Mouse (Mus musculus): Measurements from ENCODE around the gene Rnh1. TPM values are rescaled to one million over a fixed set of nuclear protein-coding genes. Genes with fewer than 3 reads are reported as not detected.

Gene Rnh1
- 24.0 and 25.0 TPM in 2 replicates for polyA plus RNA-seq (2012)

GRCm38 (mm10) chr7:141172116-141173006, at the start of gene Rnh1:
Rnh1 (minus strand) TSS chr7:141172857.

DNA sequence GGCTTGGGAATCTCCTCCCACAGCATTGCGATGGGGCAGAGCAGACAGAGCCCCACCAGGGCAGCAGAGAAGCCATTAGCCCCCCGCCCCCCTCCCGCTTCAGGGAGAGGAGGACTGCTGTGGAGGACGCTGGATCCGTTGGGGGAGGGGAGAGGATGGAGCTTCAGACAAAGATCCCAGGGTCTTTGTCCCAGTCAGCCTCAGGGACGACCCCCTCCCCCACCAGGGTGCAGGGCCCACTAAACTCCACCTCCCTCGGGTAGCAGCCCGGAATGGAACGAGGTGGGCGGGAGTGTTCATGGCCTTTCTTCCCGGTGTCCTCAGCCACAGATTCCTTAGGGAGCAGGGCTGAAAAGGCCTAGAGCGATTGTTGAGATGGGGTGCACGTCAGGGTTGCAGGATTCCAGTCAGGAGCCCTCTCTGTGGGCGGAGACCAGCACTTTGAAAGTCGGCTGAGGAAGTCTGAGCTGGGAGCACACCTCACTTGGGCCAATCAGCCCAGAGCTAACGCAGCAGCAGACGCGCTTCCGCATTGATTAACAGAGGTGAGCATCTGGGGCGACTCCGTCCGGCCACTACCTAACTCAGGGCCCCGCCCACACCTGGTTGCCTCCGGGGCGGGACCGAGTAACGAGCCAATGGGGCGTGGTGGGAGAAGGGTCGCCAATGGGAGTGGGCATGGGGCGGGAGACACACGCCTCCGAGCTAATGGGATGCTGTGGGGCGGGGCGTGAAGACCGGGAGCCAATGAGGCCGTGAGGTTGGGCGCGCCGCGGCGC, 42.6 kb upstream of the Rnh1 start, which contains the start of gene Rassf7:
Rassf7 (plus strand) TSS at position 760 of the 779 bp plus-strand sequence.

DNA sequence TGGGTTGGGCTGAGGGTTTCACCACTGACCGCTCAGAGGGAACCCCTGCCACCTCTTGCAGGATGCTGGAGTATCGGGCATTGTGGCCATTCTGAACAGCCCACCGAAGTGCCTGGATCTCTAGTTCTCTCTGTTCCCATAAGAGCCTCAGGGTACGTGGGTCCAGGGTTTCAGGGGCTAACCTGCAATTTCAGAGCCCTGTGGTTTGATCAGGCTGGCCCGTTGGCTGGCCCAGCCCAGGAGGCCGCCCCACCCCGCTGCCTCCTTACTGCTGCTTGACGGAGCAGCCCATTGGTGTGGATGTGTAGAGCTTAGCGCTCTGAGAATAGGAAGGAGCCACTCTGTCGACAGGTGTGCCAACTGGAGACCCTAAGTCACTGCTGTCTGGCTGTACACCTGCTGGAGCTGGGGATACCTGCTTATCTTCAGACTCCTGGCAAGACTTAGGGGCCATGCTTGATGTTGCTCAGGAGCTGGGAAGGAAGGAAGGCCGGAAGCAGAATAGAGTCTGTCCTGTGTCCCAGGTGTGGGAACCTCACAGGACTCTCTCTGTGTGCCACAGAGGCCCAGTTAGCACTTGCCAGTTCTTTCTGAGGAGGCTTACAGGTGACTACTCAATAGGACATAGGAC, 41.1 kb upstream of the Rnh1 start, which contains the start of gene Lmntd2:
Lmntd2 (minus strand) TSS at position 476 of the 631 bp plus-strand sequence.

DNA sequence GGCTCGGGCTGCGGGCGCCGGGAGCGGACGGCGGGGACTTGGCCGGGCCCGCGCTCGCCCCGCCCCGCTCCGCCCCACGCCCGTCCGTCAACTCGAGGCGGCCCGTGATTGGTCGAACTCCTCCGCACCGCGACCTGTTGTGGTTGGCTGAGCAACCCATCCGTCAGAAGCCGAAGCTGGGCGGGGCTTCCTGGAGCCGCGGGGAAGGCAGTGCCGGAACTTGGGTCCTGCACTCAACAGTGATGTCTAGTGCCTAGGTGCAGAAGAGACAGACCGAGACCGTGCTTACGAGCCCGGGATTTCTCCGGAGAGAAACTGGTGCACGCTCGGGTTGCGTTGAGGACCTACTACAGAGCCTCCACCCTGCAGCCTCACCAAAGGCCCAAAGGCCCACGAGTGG, 21.3 kb upstream of the Rnh1 start, which contains the start of the genes Hras and Lrrc56:
Hras (minus strand) TSS at position 58 of the 400 bp plus-strand sequence.
Lrrc56 (plus strand) TSS at position 210 of the 400 bp plus-strand sequence.

DNA sequence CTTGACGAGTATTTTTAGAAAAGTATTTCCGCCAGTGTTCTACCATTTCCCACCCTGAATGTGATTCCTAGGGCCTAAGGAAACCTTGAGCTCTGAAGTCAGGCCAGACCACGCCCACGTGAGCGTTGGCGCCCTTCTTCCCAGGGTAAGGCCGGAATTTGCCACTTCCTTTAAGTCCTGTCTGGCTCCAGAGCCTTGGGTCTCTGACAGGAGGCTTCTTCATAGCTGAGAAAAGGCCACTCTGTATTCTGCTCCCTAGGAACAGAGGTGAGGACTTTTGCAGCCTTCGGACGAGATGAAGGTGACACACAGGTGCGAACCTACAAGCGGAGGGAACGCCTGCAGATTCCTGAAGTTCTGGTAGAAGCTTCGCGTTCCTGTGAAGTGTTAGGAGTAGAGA, 50.4 kb downstream of the Rnh1 start, which contains the start of gene Ptdss2:
Ptdss2 (plus strand) TSS at position 138 of the 400 bp plus-strand sequence.

DNA sequence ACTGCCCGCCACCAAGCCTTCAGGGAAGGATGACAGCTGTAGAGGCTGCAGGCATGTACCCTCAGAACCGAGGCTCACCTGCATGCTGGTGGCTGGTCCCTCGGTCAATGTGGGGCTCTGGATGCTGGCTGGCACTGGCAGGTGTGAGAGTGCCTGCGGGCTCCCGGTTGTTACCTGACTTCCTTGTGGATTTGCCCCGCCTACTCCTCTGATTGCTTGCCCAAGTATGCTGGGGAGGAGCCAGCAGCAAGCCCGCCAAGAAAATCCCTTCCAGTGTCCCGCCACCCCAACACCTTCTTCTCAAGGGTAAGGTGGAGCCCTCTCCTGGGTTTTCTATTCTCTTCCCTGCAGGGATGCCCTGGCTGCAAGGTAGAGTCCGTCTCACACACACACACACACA, 55.0 kb downstream of the Rnh1 start, which contains the start of gene Ano9:
Ano9 (minus strand) TSS at position 171 of the 400 bp plus-strand sequence.

Other genes with a start within 250 kb of the Rnh1 start
- gene Pgghg, start 231.5 kb downstream of the Rnh1 start, polyA plus RNA-seq (2012): 12.1 and 13.0 TPM in 2 replicates
- gene Ifitm5, start 222.6 kb downstream of the Rnh1 start, polyA plus RNA-seq (2012): 0.30 and 0.40 TPM in 2 replicates
- gene Gm45717, start 216.9 kb downstream of the Rnh1 start, polyA plus RNA-seq (2012): not detected in 2 replicates
- 395 and 470 TPM in 2 replicates for gene Ifitm2, start 216.9 kb downstream of the Rnh1 start, polyA plus RNA-seq (2012)
- gene Ifitm1, start 205.6 kb downstream of the Rnh1 start, polyA plus RNA-seq (2012): 21.2 and 24.3 TPM in 2 replicates
- 34.6 and 44.1 TPM in 2 replicates for gene Ifitm3, start 162.1 kb downstream of the Rnh1 start, polyA plus RNA-seq (2012)
- gene Ifitm6, start 154.9 kb downstream of the Rnh1 start, polyA plus RNA-seq (2012): 2.4 and 4.7 TPM in 2 replicates
- gene Gm17387, start 143.7 kb downstream of the Rnh1 start, polyA plus RNA-seq (2012): not detected in 2 replicates
- 5.3 and 7.4 TPM in 2 replicates for gene B4galnt4, start 111.8 kb downstream of the Rnh1 start, polyA plus RNA-seq (2012)
- 5.2 and 6.1 TPM in 2 replicates for gene Pkp3, start 94.6 kb downstream of the Rnh1 start, polyA plus RNA-seq (2012)
- 25.0 and 28.0 TPM in 2 replicates for gene Sigirr, start 72.3 kb downstream of the Rnh1 start, polyA plus RNA-seq (2012)
- not detected in 2 replicates for gene Ano9, start 55.1 kb downstream of the Rnh1 start, polyA plus RNA-seq (2012)
- gene Ptdss2, start 50.5 kb downstream of the Rnh1 start, polyA plus RNA-seq (2012): 57.1 and 69.8 TPM in 2 replicates
- 41.0 and 48.4 TPM in 2 replicates for gene Hras, start 21.1 kb upstream of the Rnh1 start, polyA plus RNA-seq (2012)
- gene Lrrc56, start 21.3 kb upstream of the Rnh1 start, polyA plus RNA-seq (2012): 6.8 and 8.0 TPM in 2 replicates
- gene Lmntd2, start 41.2 kb upstream of the Rnh1 start, polyA plus RNA-seq (2012): 0.20 and 0.49 TPM in 2 replicates
- 13.1 and 15.1 TPM in 2 replicates for gene Rassf7, start 43.0 kb upstream of the Rnh1 start, polyA plus RNA-seq (2012)
- gene Phrf1, start 55.9 kb upstream of the Rnh1 start, polyA plus RNA-seq (2012): 130 and 156 TPM in 2 replicates
- gene Irf7, start 93.6 kb upstream of the Rnh1 start, polyA plus RNA-seq (2012): 47.5 and 78.3 TPM in 2 replicates
- gene Cdhr5, start 103.9 kb upstream of the Rnh1 start, polyA plus RNA-seq (2012): 0.04 TPM in 1 of 2 replicates, not detected in the other
- gene Sct, start 106.3 kb upstream of the Rnh1 start, polyA plus RNA-seq (2012): not detected in 2 replicates
- gene Drd4, start 119.1 kb upstream of the Rnh1 start, polyA plus RNA-seq (2012): 0.03 TPM in 1 of 2 replicates, not detected in the other
- gene Deaf1, start 154.8 kb upstream of the Rnh1 start, polyA plus RNA-seq (2012): 77.8 and 93.7 TPM in 2 replicates
- gene Tmem80, start 154.9 kb upstream of the Rnh1 start, polyA plus RNA-seq (2012): 11.4 and 11.9 TPM in 2 replicates
- 0.39 and 1.3 TPM in 2 replicates for gene Eps8l2, start 166.0 kb upstream of the Rnh1 start, polyA plus RNA-seq (2012)
- gene Taldo1, start 219.3 kb upstream of the Rnh1 start, polyA plus RNA-seq (2012): 342 and 397 TPM in 2 replicates
- 8.0 and 12.4 TPM in 2 replicates for gene Gatd1, start 241.3 kb upstream of the Rnh1 start, polyA plus RNA-seq (2012)